Mouse (Mus musculus) brain, embryonic 14.5 days (tissue): Measurements from ENCODE around the gene Spem1. TPM values are rescaled to one million over a fixed set of nuclear protein-coding genes. Genes with fewer than 3 reads are reported as not detected.
A peak's percentile ranks its signal among the peaks of the same experiment; 100 is the strongest.

Experiments used
- DNase-seq: peaks from one replicate; pipeline ENCODE4 v3.0.0-alpha.2; 2011; ENCODE audit warnings: low read depth
- CTCF ChIP-seq: fragments of 200-500 bp; IDR thresholded peaks from 2 replicates; pipeline ENCODE4 v1.5.1; 2012; ENCODE audit warnings: inconsistent platforms, mild to moderate bottlenecking, moderate library complexity, borderline replicate concordance; ENCODE audit not compliant: insufficient read depth, insufficient read length; ENCODE audit errors: extremely low read depth
- POLR2A ChIP-seq: fragments of 200-500 bp; IDR thresholded peaks from 2 replicates; pipeline ENCODE4 v1.6.1; 2012; ENCODE audit warnings: mild to moderate bottlenecking, inconsistent platforms, borderline replicate concordance; ENCODE audit not compliant: poor library complexity, insufficient read depth, insufficient read length, severe bottlenecking; ENCODE audit errors: extremely low read depth
- polyA plus RNA-seq: library from polyadenylated mRNA; depleted of rRNA; stranded (reverse); fragments of >200 nt; gene quantifications from 2 replicates; pipeline ENCODE4 v1.2.3, GENCODE M21; 2012

The Spem1 gene
- polyA plus RNA-seq, 1 experiment = 1.3 TPM

- no peak for DNase-seq
- TF ChIP-seq CTCF = no peak
- no peak for TF ChIP-seq POLR2A
These were observed 18.7 kb downstream of the Spem1 start for GRCm38 (mm10) chr11:69803328-69803727.

DNA sequence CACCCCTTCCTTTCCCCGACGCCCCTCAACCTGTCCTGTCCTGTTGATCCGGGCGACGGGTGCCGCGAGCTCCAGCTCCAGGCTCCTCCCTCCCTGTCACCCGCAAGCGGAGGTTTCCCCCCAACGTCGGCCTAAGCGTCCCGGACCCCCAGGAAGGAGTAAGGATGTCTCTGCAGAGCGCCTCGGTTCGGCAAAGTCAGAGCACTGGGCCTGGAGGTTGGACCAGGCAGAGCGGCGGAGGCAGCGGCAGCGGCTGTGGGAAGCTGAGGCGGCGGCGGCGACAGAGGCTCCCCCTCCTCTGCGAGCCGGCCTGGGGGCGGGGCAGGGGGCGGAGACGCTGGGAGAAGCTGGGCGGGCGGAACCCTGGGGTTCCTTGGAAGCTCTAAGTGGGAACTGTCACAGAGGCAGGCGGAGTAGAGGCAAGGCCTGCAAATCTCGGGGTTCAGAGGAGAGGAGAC lies 19.3 kb downstream of the Spem1 start:
- TF ChIP-seq CTCF = no peak
- TF ChIP-seq POLR2A = 0 out of 2 replicates have a peak, but pooled peaks have one; percentile 27

DNA sequence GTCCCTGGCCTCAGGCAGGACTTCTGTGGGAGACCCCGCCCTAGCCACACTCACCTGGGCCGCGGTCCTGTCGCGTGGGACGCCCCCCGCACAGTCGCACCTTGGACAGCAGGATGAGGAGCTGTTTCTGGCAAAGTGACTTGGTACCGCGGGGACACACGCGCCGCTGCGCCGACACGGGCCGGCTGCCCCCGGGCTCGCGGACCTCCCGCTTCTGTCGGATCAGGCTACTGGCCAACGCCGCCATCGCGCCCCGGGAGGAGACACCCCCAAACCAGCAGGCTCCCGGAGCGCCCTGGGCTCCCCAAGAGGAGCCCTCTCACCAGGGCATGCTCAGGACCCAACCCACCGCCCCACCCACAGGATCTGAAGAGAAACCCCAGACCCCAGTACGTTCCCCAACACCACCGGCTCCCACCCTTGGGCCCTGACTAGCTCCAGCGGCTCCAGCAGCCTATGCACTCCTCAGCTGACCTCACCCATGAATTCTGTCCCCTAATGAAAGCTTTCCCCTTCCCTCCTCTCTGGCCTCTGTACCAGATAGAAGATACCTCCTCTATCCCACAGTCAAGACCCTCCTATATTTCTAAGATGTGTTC lies 20.5 kb downstream of the Spem1 start, which contains the start of gene Fgf11:
Gene Fgf11, minus strand, starts transcription at position 479 of the 599 bp plus-strand sequence.
- DNase-seq = no peak
- TF ChIP-seq POLR2A (no peak), CTCF (no peak)

More for the DNA sequence above, 19.3 kb downstream of the Spem1 start:
- peak; percentile 91 for DNase-seq

- no peak for TF ChIP-seq CTCF
- 0 out of 2 replicates have a peak, but pooled peaks have one; percentile 11 for TF ChIP-seq POLR2A
- peak; percentile 96 for DNase-seq
These were observed 21.4 kb downstream of the Spem1 start for GRCm38 (mm10) chr11:69800392-69801197.

GRCm38 (mm10) chr11:69800138-69800391 lies 21.9 kb downstream of the Spem1 start:
- no peak for DNase-seq
- no peak for TF ChIP-seq POLR2A
- no peak for TF ChIP-seq CTCF

GRCm38 (mm10) chr11:69799394-69800137 lies 22.4 kb downstream of the Spem1 start:
- no peak for TF ChIP-seq POLR2A
- TF ChIP-seq CTCF = no peak
- peak; percentile 82 for DNase-seq

GRCm38 (mm10) chr11:69797924-69798323 lies 24.1 kb downstream of the Spem1 start:
- no peak for DNase-seq
- TF ChIP-seq POLR2A (no peak), CTCF (no peak)

DNA sequence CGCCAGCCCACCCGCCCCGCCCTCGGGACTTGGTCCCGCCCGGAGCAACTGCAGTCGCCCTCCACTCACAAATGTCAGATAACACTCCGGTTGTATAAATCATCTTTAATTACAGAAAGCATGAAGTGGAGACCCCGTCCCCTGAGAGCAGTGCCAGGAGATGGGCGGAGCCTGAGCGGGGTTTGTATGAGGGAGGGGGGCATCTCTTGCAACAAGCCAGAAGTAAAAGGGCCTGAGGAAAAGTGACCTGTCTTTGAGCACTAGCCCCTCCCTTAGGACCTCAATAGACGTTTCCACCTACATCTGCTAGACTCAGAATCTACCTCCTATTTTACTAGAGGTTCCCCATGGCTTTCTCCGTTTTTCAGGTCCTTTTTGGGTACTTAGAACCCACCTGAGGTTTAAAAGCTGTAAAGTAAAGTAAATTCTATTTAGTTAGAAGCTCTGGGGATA lies 26.0 kb downstream of the Spem1 start:
- DNase-seq = peak; percentile 17

GRCm38 (mm10) chr11:69795168-69795982 lies 26.6 kb downstream of the Spem1 start, which contains the start of gene Chrnb1:
Gene Chrnb1 (minus strand): TSS chr11:69795943.
- peak; percentile 97 for DNase-seq
- TF ChIP-seq CTCF (no peak), POLR2A (no peak)

More for the DNA sequence above, 26.0 kb downstream of the Spem1 start:
- TF ChIP-seq CTCF (no peak), POLR2A (no peak)

- DNase-seq = no peak
- no peak for TF ChIP-seq POLR2A
- TF ChIP-seq CTCF = no peak
These were observed 28.6 kb downstream of the Spem1 start for GRCm38 (mm10) chr11:69793429-69793828.

DNA sequence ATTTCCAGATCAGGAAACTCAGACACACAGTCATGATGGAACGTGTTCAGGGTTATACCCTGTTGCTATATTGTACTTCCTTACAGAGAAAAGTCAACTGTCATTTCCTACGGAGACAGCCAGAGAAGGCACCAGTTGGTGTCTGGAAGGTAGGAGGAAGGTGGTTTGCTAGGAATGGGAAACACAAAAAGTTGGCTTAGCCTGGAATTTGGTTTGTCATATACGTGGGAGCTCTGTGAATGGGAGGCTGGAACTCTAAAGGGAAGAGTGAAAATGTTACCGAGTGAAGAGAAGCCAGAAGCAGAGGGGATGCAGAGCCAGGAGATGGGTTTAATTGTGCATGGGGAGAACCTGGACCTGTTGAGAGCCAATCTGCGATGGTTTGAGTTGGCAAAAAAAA lies 30.6 kb downstream of the Spem1 start:
- TF ChIP-seq POLR2A (no peak), CTCF (no peak)
- DNase-seq = no peak

- no peak for TF ChIP-seq CTCF
- no peak for TF ChIP-seq POLR2A
These were observed 32.5 kb downstream of the Spem1 start for GRCm38 (mm10) chr11:69789431-69789830.

More at GRCm38 (mm10) chr11:69789431-69789830, 32.5 kb downstream of the Spem1 start:
- DNase-seq = no peak
